Mouse (Mus musculus) thymus, postnatal 36 days (tissue): ENCODE data around the gene Asb7.
A peak's percentile ranks its signal among the peaks of the same experiment; 100 is the strongest.

Source experiments
- DNase-seq, 2 experiments: peaks; one replicate each; pipeline ENCODE4 v3.0.0; 2022; ENCODE audit warnings: mixed read lengths in 2 of 2

Asb7 gene

DNA sequence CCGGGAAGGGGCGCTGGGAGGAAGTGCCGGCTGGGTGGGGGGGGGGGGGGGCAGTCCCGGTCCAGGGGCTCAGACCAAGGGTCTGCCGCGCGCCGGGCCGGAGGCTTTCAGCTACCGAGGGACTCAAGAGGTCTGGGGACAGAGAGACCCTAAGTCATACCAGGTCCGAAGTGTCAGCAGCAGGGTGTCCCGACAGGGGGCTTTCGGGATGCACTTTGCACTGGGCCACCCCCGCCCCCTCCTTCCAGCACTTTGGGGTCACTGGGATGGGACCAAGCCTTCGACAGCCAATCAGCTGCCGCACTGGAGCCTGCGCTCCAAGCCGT is at the start of gene Asb7:
TSS of gene Asb7 (minus strand) at position 303 of the 326 bp plus-strand sequence.
- no peak for DNase-seq

DNA sequence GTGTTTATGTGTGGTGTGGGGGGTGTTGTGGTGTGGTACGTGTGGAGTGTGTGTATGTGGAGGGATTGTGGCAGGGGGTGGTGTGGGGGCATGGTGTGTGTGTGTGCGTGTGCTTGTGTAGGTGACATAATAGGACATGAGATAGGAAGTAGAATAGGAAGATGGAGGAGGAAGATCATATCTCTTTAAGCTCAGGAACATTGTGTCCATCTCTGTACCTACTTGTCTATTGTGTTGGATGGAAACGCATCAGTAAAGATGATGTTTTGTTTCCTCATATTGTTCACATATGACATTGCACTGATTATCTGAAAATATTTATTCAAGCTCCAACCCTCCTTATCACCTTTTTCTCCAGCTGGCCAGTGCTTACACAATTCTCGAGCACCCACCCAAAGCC is 48.0 kb upstream of the Asb7 start:
- DNase-seq = no peak

DNA sequence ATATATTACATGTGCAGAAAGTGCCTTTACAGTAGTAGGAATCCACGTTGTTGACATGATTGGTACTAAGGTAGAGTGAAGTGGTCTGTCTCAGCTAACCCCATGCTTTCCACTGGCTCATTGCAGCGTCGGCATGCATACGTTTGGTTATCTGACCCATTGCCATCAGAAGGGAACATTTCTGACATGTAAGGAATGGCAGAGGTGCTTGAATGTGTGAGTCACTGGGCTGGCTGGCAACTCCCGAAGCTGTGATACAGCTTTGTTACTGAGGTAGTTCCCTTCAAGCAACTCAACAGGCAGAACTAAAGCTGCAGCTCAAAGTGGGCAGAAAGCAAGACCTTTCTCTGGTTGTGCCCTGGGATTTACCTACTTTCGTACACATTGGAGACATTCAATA is 45.6 kb upstream of the Asb7 start:
- DNase-seq = no peak

DNA sequence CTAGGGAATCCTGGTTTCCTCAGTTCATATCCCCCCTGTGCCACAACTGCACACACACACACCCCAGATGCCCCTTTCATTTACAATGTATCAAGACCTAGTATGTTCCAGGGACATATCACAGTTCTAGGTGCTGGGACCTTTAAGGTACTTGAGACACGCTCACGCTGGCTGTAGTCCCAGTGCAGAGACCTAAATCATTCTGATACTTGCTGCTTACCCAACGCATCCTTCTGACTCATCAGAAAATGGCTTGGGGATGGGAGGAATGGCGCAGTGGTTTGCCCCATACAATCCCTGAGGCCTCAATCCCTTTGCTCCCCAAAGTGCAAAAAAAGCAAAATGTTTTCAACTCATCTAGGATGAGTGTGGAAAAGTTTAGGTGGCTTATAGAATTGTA is 45.1 kb upstream of the Asb7 start:
- no peak for DNase-seq

DNA sequence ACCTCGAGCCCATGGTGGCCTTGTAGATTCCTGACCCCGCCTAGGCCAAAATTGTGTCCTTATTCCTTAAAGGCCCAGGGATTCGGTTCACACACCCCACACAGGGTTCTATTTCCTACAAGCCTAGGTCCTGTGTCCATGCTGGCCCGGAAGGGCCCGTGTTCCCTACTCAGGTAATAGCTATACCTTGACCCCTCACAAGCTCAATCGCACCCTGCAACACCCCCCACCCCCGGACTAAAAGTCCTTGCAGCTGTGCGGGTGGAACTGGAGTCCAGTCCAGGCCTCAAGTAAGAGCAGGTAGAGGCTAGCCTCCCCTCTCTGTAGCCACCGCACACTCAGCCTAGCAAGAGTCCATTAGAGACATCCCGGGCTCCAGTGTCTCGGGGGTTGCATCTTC is 44.5 kb upstream of the Asb7 start:
- no peak for DNase-seq

DNA sequence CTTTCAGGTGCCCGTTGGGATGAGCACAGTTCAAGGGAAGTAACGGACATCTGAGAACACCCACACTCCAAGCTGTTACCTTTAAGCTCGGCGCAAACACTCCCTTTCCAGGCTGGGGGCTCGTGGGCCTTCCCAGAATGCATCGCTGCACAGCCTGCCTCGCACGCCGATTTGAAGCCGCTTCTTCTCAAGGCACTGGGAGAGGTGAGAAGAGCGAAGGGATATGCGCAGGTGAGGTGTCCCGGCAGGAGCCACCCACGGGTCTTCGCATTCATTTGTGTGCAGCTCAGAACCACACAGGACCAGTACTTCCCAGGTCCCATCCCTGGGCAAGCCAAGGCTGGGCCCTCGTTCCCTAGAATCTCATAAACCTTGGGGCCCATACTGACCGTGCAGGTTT is 44.0 kb upstream of the Asb7 start:
- DNase-seq = no peak

DNA sequence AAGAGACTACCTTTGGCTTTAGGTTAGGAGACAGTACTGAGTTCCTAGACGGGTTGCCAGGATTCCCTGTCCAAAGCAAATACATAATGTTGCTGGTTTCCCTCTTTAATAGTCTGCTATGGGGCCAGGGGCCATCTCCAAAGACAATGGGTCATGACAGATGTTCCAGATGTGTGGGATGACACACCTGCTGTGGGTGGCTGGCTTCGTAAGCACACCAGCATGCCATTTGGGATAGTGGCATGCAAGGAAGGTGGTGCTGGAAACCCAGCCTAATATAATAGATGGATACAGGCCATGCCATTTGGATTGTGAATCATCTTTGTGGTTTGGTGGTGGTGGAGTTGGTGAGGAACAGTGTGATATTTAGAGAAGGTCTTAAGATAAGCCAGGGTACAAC is 39.8 kb upstream of the Asb7 start:
- DNase-seq = no peak

DNA sequence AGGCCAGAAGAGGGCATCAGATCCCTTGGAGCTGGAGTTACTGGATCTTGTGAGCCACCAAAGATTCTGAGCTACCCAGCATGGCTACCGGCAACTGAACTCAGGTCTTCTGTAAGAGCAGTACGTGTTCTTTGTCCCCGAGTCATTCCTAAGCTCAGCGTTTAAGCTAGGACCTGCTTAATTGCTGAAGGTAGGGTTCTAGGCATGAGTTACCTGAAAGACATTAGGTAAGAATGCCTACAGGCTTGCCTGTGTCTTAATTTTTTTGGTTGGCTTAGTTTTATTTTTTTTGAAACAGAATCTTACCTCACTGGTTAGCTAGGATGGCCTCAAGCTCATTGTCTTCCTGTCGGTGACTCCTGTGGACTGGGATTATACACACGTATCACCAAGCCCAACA is 38.7 kb upstream of the Asb7 start:
- no peak for DNase-seq

DNA sequence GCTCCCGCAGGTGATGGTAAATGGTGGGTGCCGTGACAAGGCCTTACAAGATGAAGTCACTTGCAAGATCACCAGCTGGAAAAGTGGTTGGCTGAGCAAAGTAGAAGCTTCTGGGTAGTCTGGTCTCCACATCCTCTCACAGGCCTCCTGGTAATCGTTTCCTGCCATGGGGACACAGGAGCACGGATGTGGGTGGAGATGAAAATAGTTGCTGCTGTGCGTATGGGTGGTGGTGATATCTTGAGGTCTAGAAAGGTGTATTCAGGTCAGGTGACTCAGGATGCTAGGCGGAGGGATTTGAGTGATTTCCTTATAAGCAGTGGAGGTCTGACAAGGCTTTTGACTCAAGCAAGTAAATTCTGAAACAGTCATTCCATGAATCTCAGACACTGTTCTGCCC is 35.6 kb upstream of the Asb7 start:
- DNase-seq = peak; percentile 8 to 16

DNA sequence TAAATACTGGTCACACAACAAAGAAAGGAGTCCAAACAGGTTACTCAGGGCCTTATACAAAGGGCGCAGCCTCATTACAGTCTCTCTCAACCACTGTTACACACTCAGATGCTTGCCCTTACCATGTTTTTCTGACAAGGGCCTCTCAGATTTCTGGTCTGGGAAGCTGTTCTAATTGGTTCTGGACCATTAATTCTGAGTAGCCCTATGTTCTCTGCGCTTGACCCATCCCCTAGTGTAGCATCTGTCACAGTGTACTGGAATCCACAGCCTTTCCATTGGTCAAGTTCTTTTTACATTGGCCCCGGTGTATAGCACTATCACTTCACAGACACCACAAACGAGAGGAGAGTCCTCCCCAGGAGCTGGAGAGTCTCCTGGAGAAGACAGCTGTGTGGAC is 35.1 kb upstream of the Asb7 start:
- DNase-seq = no peak

DNA sequence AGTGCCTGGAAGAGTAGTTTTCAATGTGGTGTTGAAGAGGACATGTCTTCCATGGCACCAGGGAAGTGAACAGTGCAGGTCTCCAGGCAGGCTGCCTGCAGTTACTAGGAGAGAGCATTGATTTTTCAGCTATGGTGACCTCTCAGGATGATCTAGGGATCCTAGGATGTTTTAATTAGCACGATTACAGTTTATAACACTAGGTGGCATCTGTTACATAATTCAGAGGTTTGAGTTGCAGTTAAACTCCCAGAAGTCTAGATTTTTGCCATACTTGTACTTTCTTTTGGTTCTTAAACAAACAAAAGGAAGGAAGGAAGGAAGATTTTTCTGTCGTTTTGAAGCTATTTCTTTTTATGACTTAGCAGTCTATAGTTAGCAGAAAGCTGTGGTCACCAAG is 21.8 kb upstream of the Asb7 start:
- DNase-seq = no peak

DNA sequence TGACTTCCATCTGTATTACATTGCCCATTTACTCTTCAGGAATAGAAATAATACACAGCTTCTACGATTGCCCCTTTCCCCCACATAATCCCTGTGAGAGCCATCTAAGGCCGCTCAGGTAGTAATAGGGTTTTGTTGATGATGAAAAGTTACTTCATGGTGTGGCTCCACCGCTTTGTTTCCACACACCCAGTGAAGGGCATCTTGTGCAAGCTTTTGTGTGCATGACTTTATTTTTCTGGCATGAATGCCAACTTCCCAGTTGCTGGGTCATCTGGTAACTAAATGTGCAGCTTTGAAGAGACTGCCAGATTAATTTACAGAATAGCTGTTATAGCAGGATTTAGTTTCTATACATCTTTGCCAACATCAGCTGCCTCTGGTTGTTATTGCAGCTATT is 15.2 kb upstream of the Asb7 start:
- DNase-seq = no peak

DNA sequence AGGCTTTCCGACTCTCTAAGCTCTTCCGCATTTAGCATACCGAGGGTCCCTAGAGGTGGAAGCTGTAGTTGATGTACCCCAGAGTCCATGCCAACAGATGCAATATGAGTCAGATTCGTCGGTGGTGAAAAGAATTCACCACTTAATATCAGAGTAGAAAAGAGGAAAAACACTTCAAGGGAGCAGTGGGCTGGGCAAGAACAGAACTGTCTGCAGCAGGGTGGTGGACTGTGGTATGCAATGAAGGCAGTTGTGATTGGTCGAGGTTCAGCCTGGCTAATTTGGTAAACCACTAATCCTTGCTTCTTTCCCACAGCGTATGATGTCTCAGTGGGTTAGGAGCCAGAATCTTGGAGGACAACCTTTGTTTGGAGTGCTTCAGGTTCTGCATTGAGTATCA is 13.3 kb upstream of the Asb7 start:
- DNase-seq = no peak

DNA sequence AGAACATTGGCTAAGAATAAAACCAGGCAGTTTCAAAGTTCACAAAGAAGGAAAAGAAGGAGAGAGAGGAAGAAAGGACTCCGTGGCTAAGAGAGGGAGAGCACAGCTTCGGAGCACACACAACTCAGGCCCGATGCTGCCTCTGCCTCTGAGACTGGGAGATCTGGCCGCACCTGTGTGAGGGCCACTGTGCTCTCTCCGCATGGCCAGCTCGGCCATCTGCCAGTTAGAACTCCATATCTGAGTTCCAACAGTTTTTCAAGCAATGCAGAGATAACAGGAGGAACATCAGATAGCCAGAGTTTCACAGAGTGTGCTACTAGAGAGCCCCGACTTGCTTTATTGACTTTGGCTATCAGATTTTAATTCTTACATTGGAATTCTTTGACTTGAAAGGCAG is 5.1 kb upstream of the Asb7 start:
- DNase-seq = no peak

DNA sequence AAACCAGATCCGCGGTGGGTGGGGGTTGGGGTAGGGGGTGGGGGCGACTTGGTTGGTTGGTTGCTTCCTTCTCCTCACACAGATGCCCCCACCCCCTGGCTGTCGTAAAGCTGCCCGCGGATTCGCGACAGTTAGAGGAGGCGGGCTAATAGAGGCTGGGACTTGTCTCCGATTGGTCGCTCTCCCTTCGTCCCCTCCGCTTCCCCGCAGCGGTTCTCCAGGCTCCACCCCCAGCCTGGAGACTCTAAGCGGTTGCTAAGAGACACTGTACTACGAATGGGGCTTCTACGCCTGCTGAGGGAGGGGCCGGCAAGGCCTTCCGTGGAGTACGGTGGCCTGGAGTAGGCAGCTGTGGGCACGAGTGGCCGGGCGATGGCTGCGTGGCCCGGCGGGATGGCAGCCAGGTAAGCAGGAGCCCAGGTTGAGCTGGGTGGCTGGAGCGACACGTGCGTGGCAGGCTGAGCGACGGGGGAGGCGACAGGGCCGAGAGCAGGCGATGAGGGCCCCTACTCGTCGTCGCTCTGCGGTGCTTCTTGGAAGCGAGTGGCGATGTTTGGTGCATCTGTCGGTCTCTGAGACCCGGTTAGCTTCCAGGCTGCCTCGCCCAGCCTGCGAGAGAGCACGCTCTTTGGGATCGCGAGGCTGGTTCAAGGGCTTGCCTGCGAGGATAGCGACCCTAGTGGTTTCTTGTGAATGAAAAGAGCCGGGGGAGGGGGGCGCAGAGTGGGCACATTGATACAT is 394 bp upstream of the Asb7 start, which contains the start of gene Lins1:
TSS of gene Lins1 (plus strand) at position 270 of the 741 bp plus-strand sequence.
- DNase-seq = peak; percentile 97 to 99

DNA sequence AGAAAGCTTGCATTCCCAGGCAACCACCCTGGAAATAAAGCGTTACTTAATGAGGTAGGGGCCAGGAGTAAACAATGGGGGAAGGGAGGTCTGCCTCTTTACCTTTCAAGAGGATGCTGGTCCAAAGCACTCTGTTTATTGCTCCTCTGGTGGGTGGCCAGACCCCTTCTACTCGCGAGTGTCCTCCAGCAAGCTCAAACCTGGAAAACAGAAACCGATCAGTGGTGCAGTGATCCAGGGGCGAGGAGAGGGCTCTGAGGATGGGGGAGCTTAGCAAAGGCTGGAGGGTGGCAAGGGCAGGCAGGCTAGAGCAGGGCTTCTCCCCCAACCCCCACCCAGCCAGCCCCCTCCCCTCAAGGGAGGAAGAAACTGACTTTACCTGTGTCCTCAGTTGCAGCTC is 675 bp downstream of the Asb7 start:
- no peak for DNase-seq

DNA sequence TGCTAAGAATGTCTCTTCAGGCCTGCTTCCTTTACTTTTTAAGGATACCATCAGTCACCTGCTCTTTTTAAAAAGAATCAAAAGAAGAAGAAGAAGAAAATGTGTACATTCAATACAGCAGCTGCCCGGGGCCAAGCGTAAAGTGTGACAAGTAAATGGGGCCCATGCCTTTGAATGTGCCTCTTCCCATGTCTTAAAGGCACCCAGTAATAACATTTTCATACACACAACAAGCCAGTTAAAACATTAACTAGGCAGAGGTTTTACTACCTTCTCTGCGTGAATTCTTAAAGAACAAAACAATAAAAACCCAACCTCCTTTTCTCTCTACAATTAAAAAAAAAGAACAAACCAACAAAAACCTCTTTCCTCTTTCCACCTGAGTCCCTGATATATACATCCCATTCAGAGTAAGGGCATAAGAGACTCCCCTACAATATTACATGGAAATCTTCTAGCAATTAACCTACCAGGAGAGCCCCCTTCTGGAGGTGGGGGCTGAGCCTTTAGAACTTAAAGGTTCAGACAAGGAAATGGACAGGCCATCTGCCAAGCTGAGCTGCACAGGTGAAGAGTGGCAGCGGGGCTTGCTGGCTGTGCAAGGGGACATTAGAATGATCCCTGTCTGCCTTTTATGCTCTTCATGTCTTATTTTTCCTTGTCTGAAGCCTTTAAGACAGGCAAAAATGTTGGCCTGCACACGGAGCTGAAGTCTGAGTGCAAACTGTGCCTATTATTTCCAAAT is 7.1 kb downstream of the Asb7 start:
- DNase-seq = no peak

DNA sequence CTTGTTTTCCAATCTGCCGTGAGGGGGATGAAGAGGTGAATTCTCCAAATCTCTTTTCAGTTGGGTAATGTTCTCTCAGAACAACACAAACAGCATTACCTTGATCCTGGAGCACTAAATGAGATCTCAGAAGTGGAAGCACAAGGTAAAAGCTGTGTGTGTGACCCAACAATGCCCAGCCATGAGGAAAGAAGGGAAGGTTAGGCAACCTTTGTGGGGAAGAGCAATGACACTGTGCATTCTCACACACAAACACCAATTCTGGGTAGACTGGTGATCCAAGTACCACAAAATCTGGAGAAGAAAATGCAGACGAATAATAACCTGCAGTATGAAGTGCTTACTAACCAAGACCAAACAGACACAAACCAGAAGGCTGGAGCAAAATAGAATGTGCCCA is 13.6 kb downstream of the Asb7 start:
- DNase-seq = no peak

DNA sequence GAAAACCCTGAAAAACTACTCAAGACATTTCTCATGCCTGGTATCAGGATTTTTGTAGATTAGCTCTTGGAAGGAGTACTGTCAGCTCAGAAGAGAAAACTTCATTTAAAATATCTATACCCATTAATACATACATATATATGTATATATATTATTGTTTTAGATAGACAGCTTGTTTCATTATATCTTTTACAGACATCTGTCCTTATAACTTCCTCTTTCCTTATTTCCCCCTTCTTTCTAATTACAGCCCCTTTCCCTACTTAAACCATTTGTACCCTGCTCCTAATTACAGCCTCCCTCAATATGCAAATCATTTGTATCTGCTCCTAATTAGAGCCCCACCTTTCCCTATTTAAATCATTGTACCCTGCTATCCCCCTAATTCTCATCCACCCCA is 22.3 kb downstream of the Asb7 start:
- DNase-seq = no peak

DNA sequence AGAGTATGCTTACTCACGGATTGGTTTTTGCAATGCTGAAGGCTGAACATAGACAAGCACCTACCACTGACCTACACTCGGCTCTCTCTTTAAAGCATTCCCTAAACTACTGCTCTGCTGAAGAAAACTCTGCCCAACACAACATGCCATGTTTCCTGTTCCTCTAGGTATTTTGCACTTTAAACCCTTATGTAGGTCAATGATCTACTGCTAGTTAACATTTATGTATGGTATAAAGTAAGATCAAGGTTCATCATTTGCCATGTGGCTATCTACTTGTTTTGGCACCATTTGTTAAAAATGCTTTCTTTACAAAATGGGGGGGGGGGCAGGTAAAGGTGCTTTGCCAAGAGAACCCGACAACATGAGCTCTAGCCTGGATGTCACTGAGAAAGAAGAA is 25.8 kb downstream of the Asb7 start:
- DNase-seq = no peak

DNA sequence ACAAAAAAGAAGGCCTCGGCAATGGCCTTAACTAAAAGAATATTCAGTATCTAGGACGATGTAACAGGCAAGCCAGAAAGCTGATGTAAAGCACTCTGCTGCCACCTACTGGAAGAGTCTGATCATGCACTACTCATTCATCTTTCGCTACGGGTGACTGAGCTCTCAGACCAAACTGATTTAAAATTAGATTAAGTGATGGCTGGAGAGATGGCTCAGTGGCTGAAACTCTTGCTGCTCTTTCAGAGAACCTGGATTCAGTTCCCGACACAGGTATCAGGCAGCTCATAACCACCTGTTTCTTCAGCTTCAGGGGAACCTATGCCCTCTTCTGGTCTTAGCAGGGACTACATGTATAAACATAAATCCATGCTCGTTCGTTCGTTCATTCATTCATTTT is 27.8 kb downstream of the Asb7 start:
- peak; percentile 32 to 50 for DNase-seq

DNA sequence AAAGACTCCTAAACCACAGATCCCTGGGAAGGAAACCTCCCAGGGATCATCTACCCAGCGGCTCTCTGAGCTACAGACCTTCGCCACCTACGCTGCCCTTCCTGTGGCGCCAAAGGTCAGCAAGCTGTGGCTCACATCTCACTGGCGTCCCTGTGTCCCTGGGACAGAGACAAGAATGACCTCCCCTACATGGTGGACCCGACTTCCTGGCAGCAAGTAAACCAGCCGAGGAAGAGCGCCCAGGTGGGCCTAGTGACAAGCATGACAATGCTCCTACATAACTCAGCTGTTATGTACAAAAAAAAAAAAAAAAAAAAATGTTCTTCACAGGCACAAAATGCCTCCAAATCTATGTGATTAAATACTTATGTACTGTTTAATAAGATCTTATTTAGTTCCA is 28.4 kb downstream of the Asb7 start:
- no peak for DNase-seq

DNA sequence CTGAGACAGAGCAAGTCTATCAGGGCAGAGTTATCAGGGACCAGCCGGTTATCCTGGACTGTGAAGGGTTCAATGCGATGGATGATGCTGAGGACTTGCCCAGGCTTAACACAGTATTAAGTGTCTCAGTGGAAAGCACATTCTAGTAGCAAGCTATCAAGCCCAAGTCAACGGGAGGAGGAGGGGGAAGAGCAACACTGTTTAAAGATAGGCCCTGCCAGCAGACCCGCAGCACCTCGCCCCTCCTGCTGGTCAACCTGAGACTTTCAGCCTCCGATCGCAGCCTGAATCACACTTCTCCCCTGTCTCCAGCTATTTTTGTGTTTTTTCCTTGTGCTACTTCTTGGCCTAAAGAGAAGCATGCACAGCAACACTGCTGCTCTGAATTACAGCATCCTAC is 29.1 kb downstream of the Asb7 start:
- no peak for DNase-seq

DNA sequence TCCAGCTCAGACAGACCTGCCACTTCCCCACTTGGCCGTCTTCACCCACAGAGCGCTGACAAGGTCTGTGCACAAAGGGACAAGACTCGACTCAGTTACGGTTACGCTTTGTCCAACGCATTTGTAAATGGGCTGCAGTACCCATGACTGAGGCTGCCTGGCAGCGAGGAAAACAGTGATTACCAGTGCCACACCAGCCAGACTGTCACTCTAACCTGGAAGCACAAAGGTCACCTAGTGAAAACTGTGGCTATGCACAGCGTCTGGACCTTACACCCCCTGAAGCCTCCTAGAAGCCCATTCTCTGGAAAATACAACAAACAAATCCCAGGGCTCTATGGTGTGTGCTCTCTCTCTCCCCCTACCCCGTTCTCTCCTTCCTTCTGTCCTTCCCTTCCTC is 33.9 kb downstream of the Asb7 start:
- DNase-seq = no peak

DNA sequence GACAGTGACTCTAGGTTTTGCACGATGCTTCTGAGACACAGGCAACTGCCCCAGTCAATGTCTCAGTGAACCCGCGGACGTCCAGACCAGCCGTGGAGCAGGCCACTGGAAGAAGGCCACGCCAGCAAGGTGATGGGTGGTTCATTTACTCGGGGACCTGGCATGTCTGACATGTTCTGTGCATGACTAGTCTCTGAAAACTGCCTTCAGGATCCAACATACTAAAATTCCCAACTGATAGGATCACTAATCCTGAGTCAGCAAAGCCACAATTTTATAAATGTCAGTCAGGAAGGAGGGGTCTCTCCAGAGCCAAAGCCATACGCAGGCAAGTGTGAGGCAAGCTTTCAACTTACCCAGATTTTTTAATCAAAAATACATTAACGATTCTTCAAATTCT is 35.8 kb downstream of the Asb7 start:
- no peak for DNase-seq
